In the genomic region with DNA sequence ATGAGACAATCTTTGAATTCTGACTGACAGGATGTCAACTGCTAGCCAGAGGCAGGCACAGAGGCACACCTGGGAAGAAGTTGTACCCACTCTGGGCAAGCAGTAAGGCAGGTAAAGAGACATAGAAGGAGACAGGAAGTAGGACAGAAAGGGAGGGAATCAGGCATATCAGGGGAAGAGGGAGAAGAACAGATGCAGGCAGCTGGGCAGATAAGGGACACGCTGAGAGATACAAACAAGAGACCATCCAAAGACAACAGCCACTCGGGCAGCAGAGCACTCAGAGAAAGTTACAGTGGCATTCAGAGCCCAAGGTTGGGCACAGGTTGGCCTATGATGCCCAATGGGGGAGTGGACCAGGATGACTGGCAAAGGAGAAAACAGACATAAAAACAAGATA, we compare ENCODE assay signal across 23 mouse cellular contexts. TPM values are rescaled to one million over a fixed set of nuclear protein-coding genes. Genes with fewer than 3 reads are reported as not detected.
"Had no signal": no experiment of that assay in that cellular context is flagged by ENCODE, and none has a peak within 500 bp of the region (broad histone marks: within the 10 kb centered on the region; RNA-seq: fewer than 3 reads in every experiment).

No protein-coding gene starts in this region.

- H3K4me2 ChIP-seq: kidney, embryonic 15.5 days; limb, embryonic 12.5 days; limb, embryonic 15.5 days; midbrain, embryonic 11.5 days had no signal

- ATAC-seq: intestine, postnatal 0 days had no signal

- H3K4me3 ChIP-seq: kidney, embryonic 15.5 days; limb, embryonic 12.5 days; limb, embryonic 15.5 days; megakaryocyte, embryonic 14.5 days had no signal

- H3K27ac ChIP-seq: kidney, embryonic 15.5 days; limb, embryonic 12.5 days; limb, embryonic 15.5 days; stomach, postnatal 0 days had no signal

- H3K4me1 ChIP-seq: kidney, embryonic 15.5 days; limb, embryonic 12.5 days; limb, embryonic 15.5 days; megakaryocyte, embryonic 14.5 days had no signal

- H3K27me3 ChIP-seq: kidney, embryonic 15.5 days; limb, embryonic 12.5 days; limb, embryonic 15.5 days; megakaryocyte, embryonic 14.5 days had no signal

- H3K9me3 ChIP-seq: kidney, embryonic 15.5 days; limb, embryonic 12.5 days; limb, embryonic 15.5 days; megakaryocyte, embryonic 14.5 days had no signal

- H3K9ac ChIP-seq: kidney, embryonic 15.5 days; limb, embryonic 12.5 days; limb, embryonic 15.5 days had no signal

- DNase-seq: kidney, adult 2 months; kidney, postnatal 10 days; kidney, postnatal 36 days; left cerebral cortex, postnatal 4 days; lung, adult 2 months; lung, postnatal 14 days; lung, postnatal 4 days; midbrain, embryonic 14.5 days; thymus, adult 2 months; thymus, postnatal 14 days; thymus, postnatal 4 days had no signal

RNA-seq across cellular contexts. Expression of a gene that starts 21.9 kb away (rescaled TPM):
- polyA plus RNA-seq: intestine, embryonic 14.5 days; intestine, postnatal 0 days; limb, embryonic 12.5 days; limb, embryonic 15.5 days; lung, embryonic 16.5 days; midbrain, embryonic 11.5 days; neural tube, embryonic 11.5 days; neural tube, embryonic 14.5 days; stomach, embryonic 14.5 days; stomach, postnatal 0 days had no signal
